Mouse (Mus musculus): ENCODE results near the gene Bach2.

Gene Bach2

DNA sequence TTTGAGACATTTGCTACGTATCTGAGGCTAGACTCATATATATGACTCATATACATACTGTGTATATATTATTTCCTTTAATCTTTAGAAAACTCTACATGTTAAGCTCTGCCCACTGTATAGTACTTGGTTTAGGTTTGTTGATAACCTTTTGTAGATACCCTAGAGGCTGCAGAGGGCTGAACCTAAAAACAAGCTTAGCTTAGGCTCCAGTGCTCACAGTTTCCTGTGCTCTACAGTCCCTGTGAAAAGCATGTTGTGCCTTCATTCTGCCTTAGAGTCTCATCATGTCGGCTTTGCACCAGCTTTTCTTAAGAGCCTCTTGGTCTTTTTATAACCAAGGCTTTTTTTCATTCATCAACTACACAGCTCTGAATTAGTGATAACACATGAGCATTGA is 156.2 kb downstream of the Bach2 start:
- no peak for DNase-seq

DNA sequence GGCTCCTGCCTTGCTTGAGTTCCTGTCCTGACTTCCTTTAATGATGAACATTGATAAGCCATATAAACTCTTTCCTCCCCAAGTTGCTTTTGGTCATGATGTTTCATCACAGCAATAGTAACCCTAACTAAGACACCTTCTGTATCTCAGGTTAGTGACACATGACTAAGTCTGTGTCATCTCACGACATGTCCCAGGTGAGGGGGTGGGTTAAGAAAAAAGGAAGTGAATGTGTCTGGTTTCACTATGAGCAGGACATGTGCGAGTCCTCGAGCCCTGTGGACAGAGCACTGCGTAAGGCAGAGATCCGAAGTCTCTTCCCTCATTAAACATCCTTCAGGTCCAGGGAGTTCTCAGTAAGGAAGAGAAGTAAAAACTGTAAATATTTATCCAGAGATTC is 162.9 kb downstream of the Bach2 start:
- no peak for DNase-seq

DNA sequence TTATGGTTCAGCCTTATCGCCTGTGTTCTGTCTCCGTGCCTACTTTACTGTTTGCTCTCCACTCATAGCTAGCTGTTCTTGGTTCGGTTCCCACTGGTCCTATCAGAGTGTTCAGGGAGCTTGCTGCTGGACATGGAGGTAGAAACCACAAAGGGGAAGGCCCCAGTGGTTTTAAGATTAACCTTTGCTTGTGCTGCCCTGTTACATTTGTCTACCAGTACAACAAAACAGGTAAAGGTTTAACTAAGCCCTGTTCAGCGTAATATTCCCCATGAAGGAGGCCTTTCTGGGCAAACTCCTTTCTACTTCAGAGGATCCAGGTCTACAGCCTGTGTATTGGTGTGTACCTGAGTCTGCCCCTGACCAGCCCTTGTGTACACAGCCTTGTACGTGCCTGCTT is 164.9 kb downstream of the Bach2 start:
- DNase-seq = no peak

DNA sequence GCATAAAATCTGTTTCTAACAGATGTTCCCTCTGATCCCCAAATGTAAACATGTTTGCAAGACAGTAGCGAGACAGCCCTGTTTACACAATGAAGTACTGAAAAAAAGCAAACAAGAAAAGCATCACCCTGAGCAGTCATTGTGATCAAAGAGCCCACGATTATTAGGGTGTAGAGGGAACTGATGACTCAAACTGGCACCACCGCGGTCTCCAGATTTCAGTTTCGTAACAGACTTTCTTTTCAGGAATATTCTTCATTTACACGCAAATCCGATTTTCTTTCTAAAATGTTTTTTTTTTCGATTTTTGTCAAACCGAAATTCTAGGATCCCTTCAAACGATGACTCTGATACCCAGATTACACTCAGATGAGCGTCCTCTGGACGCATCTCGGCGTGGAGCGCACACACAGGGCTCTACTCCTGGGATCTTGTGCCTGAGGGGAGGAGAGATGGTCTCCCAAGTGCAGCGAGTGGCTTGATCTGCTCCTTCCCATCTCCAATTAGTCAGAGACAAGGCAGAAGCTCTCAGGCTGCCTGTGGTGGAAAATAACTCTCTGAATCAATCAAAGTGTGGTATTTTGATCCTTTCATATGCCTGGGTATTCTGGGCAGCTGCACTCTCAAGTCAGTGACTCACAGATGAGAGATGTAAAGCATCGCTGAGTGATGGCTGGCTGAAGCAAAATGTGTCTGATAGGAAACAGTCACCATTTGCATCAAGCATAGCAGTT is 166.7 kb downstream of the Bach2 start:
- no peak for DNase-seq

DNA sequence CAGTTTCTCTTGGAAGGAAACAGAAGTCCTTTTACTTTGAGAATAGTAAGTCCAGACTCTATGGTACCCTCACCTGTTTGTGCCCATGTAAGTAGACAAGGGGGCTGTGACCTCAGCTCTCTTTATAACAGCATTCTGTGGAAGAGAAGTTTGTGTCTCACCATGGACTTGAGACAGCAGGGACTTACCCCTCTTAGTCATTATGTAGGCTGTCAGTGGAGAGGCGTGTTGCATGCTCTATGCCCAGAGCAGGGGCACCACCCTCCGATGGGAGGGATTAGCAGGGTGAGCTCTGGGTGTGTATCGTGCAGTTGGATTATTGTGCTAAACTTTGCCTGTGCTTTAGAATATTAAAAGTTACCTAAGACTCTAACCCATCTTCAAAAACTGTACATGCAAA is 167.4 kb downstream of the Bach2 start:
- DNase-seq = no peak

DNA sequence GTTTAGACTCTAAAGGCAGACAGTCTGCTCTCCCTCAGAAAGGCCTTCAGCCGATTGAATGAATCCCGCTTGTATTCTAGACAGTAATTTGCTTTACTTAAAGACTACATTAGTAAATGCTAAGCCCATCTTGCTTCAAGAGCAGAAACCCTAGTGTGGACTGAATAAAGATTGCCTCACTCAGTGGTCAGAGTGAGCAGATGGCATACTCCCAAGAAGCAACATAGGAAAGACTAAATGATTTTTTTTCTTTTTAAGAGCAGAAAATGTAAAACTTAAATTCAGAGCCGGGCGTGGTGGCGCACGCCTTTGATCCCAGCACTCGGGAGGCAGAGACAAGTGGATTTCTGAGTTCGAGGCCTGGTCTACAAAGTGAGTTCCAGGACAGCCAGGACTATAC is 169.9 kb downstream of the Bach2 start:
- DNase-seq = no peak

DNA sequence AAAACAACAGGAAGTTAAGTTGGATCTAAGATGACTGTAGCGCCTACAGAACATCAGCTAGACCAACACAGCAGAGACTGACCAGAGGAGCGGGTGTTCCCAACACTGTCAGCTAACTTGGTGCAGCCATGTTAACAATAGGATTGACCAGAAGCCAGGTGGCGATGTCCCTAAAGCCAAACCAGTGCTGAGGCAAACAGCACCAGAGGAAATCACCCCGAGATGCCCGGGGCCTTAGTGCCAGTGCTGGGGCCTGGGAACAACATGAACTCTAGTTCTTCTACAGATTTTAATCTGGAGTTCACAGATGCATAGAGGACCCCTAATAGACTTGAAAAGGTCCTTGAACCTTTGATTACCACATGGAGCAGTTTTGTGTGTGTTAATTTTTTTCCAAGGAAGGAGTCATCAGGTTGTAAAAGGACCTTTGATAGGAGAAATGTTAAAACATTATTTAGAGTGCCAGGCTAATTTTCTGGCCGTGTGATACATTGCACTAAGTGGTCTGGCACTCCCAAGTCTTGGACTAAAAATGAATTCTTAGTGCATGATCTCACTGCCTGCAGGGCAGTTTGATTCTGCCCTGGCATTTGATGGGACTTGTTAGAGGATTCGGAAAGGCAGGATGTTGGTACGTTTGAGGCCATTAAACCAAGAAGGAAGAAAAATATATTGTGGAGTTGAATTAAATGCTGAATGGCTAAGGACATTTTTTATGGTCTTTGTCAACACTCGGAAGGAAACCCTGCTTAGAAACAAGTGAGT is 170.7 kb downstream of the Bach2 start:
- no peak for DNase-seq

DNA sequence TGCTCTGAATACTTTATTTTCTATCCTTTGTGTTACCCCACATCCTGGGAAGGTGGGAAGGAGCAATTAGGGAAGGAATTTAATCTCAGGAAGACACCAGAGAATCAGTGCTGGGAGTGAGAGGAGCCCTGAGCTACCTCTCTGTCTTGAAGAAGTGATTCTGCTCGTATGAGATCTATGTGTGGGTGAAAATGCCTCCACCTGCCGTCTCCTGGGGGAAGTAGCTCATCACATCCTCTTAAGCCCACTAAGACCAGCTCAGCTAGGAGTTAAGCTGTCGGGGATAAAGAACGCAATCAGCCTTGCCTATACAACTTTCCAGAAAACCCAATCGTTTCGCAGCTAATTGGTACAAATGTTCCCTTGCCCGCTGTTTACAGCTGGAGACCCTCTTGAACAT is 174.5 kb downstream of the Bach2 start:
- no peak for DNase-seq

DNA sequence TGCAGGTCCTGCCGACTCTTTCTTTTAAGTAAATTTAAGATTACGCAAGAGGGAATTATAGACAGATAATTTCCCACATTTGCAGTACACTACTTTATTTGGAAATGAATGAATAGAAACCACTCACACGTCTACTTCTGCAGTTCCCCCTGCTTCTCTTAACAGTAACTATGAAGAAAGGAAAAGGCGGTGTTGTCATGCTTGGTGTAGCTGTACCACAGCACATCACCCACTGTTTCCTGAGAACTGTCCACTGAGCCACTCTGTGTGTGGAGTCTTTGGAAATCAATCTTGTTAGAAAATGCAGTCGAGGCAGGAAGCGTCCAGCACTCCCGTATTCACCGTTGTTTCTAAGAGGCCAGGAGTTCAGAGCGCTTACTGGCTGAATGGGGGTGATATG is 174.9 kb downstream of the Bach2 start:
- no peak for DNase-seq

DNA sequence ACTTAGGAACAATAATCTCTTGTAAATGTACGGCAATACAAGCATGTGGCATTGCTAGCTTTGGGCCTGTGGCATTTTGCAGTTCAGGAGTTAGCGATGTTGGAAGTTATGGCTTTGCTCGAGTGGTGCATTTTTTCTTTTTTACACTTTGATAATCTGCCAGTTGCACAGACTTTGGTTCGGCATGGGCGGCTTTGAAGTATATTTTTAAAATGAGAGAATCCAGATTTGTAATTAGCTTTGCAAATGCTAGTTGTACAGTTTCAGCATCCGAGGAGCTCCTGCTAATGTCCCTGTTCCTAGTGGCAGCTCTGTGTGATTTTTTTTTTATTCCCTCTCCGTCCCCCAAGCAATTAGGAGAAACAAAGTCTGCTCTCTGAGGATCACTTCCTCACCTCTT is 176.4 kb downstream of the Bach2 start:
- no peak for DNase-seq

DNA sequence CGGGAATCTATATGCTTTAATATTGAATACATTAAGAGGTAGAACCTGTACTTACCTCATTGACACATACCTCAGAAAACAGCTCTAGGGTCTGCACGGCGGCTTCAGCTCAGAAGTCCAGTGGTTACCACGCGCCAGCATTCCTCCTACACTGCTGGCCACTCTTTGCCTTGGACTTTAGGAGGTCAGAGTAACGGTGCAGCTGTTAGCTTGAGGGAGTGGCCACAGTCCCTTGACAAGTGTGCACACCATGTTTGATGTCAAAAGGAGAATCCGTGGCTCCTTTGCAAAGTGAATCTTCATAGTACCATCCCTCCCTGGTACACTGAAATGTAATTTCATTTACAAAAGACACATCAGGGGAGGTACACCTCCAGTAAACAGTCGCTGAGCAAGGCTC is 179.3 kb downstream of the Bach2 start:
- no peak for DNase-seq

DNA sequence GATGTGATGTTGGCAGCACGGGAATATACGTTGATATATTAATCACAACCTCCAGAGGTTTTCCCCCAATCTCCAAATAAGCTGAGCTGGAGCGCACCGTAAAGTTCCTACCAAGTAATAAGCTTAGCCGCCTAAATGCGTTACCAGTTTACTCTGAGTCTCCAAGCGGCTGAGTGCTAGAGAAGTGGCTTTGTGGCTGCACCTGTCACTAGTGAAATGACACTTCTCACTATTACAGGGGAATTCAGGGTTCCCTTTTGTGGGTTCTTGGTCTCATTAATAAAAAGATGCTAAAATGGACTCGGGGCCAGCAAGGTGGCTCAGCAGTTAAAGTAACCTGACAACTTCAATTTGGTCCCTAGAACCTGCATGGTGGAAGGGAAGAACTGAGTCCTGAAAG is 183.0 kb downstream of the Bach2 start:
- DNase-seq = no peak

DNA sequence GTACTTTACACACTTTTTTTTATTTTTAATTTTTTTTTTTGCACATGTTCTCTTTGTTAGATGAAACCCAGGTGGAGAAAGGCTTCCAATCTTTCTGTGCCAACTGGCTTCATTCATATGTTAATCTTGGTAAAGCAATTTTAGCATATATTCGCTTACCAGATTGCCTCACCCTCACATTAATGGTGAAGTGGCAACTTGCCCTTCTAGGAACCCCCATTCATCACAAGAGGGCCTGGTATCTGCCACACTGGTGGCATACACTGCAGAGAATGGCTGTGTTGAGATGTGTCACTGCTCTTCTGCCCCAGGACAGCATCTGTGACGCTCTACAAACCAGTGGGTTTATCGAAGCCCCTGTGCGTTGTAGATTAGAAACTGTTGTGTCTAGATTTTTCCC is 183.8 kb downstream of the Bach2 start:
- no peak for DNase-seq

DNA sequence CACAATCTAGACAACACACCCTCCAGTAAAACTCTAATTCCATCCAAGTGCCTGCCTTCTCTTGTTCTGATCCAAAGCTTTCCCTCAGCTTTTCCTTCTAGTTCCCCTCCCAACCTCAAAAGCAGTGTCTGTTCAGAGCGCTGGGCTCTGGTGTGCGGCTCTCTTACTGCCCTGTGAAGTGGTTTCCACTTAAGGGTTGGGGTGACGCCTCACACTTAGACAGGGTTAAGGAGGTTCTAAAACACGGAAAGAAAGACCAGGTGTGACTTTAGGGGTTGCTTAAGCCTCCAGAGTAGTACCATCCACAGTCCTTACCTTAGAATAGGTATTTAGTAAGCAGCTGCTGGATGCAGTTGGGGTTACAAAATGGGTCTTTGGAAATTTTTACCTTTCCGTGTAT is 185.1 kb downstream of the Bach2 start:
- no peak for DNase-seq

DNA sequence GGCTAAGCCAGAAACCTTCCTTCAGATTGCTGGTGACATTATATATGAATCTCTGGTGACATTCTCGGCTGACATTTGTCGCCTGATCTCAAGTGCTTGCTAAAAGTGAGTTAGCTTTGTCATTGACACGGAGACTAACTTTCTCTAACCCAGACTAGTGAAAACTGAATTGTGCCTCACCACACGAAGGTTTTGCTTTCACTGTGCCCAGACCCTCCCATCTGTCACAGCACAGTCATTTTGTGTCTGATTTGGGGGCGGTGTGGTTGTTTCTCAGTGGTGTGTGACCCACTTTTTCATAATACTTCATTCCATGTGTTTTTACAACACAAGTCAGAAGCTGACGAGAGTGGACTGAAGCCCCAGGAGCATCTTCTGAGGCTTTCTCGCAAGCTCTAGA is 185.8 kb downstream of the Bach2 start:
- DNase-seq = no peak

DNA sequence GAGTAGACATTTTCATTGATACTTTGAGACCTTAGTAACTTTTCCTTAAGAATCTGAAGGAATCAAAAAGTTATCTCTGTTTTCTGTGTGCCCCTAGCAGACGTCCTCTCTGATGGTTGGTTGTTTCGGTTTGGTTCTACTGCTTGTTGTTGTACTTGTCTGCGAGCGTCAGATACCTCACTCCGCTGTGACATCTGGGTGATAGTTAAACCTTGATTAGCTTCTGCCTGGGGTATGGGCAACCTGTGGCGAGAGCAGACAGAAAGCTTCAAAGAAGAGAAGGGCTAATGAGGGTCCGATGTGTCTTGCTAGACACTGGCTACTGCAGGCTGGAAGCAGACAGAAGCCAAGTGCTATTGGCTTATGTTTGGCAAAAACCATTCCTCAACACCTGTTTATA is 186.5 kb downstream of the Bach2 start:
- no peak for DNase-seq

DNA sequence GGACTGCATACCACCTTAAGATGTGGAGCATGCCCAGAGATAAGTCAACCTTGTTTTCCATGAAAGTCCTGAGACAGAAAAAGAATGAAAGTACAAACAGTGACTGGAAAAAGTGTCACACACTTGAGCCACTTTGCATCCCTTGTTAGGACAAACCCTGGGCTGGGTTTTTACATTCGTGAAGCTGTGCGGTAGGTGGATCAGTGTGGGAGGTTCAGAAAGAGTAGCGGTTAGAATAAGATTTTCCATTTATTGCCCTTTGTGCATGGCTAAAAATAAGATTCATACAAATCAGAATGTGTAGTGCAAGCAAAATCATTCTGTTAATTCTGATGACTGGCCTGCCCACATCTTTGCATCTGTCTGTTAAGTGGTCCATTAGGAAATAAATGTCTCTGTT is 187.0 kb downstream of the Bach2 start:
- DNase-seq = no peak

DNA sequence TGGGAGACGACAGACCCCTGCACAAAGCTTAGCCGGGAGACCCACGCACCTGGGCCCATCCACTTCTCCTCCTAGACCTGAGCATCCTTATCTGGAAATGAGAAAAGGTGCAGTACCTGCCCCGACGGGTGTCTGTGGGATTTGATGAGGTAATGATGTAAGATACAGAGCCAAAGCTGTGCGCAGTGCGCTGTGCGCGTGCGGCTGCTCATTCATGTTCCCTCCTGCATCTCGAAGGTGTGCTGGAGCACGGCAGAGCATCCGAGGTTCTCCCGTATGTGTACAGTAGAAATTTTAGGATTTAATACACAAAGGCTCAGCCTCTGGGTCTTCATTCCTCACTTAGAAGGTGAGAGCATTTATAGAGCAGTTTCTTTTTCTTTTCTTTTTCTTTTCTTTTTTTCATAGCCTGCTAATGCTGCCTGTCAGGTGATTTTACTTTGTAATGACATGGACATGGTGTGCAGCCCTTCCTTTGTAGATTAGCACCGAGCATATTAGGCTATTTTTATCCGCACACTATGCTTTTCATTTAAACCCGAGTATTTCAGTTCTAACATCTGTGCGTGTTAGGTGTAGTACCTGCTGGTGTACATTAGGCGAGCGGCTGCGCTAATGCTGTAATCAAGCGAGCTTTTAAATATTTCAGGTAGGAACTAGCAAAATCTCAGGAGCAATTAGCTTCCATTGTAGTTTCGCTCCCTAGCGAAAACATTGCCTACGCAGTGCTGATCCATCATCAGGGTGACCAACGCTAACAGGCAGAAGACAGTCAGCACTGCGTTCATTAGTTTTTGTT is 188.4 kb downstream of the Bach2 start:
- DNase-seq = no peak

DNA sequence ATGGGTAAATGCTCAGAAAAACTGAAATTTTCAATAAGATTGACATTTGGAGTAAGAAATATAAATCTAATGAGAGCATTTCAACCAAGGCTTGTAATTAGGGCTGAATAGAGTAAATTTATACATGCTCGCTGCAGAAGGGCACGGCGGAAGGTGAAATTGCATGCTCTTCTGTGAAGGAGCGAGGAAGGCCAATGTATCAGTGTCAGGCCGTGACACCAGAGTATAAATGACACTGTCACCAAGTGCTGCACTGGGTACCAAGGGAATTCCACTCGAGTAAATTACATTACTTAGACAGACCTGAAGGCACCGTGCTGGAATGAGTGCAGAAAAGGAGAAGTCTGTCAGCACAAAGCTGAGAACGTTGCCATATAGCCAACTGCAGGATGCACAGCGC is 190.1 kb downstream of the Bach2 start:
- no peak for DNase-seq

DNA sequence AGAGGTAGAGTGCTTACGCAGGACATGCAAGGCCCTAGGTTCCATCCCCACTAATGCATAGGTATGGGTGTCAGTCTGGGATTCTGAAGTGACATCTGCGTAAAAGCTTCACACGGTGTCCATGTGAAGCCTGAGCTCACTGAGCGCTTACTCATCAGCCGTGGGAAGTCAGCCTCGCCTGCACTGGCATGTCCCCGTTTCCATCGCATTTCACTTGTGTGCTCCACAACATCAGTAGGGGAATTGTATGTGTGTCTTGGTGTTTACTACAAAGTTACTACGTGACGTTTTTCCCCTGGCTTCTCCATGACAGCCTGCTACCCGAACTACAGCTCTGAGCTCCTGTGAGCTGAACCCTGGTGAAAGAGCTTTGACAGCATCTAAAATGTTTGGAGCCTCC is 191.5 kb downstream of the Bach2 start:
- DNase-seq = no peak

DNA sequence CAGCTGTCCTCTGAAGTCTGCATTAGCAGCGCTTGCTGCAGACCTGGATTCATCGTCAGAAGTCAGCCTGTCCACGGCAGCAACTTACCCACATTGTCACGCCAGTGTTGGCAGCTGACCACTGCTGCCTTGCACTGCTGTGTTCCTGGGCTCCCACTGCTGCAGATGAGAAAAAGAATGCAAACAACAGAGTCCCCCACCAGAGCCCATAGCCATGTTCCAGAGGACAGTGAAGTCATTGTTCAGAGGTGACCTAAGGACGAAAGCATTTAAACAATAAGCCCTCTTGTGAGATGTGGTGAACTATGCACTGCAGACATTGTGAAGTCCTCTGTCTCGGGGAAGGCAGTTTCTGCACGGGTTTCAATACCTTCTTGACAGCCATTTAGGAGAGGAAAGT is 192.4 kb downstream of the Bach2 start:
- no peak for DNase-seq

DNA sequence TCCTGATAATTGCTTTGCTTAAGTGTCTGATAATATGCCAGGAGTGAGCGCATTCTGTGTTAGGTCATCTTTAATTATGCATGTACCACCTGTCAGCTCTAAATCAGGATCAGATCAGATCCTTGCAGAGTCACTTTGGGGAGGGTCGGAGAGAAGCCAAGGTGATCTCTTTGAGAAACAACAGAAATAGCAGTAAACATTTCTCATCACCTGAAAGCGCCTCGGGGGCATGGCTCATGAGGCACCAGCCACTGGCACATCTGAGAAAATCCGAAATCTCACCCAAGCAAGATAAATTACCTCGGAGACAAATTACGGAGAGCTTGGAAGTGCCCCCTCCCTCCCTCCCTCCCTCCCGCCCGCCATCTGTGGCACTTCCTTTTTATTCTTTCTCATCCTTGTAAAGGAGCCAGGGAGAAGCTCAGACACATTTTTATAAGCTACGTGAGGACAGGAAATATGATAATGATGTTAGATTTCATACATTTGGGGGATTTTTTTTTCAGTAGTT is 193.7 kb downstream of the Bach2 start:
- DNase-seq = no peak

DNA sequence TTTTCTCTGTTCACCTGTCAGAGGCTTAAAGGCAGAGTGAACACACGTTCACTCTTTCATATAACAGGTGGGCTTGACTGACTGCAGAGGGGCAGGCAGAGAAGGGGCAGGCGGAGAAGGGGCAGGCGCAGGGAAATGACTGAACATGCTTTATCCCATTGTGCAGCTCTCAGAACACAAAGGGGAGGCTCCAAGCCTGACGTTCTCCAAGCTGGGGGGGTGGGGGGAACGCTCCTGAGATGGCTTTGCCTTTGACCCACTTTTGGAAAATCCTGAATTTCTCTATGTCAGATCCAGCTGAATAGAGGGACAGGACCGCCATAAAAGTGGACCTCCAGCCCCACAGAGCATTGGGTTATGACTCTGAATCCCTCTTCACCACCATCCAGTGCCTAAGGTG is 194.3 kb downstream of the Bach2 start:
- DNase-seq = no peak

DNA sequence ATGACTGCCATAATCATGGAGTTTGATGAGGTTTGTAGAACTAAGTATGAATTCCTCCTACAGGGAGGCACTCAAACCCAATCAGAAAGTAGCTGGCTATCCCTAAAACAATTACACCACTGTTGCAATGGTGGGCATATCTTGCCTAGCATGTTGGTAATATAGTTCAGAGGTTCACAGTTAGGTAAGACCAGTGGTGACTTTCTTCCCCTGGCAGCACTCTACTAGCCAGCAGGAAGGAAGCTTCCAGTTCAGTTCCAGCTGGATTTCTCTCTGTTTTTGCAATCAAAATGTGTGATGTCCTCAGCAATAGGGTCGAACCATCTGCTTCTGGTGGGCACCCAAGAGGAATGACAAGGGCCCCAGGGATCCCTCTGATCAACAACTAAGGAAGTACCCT is 196.0 kb downstream of the Bach2 start:
- no peak for DNase-seq
